Mouse (Mus musculus): ENCODE data around the gene Gpr146.

Gene Gpr146

GRCm38 (mm10) chr5:139358653-139359052, 18.8 kb upstream of the Gpr146 start:
- DNase-seq (ENCODE audit: inconsistent ontology term) = no peak

GRCm38 (mm10) chr5:139359244-139359643, 18.3 kb upstream of the Gpr146 start:
- DNase-seq (ENCODE audit: inconsistent ontology term) = no peak

GRCm38 (mm10) chr5:139363858-139364257, 13.6 kb upstream of the Gpr146 start:
- DNase-seq (ENCODE audit: inconsistent ontology term) = no peak

- peak; percentile 66 for DNase-seq (ENCODE audit: inconsistent ontology term)
These were observed 13.1 kb upstream of the Gpr146 start for GRCm38 (mm10) chr5:139364260-139364910.

- no peak for DNase-seq (ENCODE audit: inconsistent ontology term)
These were observed 12.5 kb upstream of the Gpr146 start for GRCm38 (mm10) chr5:139364911-139365571.

DNA sequence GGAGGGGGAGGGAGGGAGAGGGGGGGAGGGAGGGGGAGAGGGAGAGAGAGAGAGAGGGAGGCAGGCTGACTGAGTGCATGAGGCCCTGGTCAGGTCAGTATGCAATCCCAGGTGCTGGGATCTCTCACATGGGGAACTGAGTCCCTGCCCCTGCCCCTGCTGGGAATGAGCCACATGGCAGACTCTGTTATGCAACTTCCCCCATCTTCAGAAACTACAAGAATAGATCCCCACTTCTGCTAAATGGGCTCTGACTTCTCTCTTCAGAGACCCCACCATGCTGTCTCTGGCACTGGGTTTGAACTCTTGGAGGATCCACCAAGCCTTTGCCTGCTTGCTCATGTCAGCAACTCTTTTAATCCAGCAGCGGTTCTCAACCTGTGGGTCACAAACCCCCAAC, 11.7 kb upstream of the Gpr146 start:
- no peak for DNase-seq (ENCODE audit: inconsistent ontology term)

GRCm38 (mm10) chr5:139366484-139366883, 11.0 kb upstream of the Gpr146 start:
- no peak for DNase-seq (ENCODE audit: inconsistent ontology term)

GRCm38 (mm10) chr5:139367884-139368458, 9.5 kb upstream of the Gpr146 start:
- no peak for DNase-seq (ENCODE audit: inconsistent ontology term)

DNA sequence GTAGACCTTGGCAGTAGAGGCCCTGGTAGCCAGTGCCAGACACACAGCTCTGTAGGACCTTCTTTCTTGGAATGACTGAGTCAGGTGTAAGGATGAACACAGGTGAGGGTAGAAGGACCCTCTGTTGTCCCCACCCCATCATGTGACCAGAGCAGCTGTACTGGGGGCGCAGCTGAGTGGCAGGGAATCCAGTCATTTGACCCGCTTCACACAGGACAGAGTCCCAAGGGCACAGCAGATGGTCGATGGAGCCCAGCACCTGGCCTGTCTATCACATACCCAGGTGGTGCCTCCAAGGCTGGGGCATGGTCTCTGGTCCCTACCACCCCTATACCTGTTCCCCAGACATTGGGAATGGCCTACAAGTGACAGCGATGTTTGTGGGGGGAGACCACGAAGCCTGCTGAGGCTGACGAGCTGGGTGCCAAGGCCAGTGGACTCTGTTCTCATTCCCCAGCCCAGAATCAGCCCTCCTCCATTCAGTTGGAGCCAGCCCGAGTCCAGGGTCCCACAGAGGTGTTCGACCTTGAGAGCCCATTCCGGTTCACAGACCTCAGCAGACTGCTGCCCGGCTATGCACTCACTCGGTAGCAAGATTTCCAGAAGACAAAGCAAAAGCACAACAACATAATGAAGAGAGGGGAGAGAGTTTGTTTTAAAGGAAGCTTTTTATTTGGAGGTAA, 8.7 kb upstream of the Gpr146 start:
- no peak for DNase-seq (ENCODE audit: inconsistent ontology term)

DNA sequence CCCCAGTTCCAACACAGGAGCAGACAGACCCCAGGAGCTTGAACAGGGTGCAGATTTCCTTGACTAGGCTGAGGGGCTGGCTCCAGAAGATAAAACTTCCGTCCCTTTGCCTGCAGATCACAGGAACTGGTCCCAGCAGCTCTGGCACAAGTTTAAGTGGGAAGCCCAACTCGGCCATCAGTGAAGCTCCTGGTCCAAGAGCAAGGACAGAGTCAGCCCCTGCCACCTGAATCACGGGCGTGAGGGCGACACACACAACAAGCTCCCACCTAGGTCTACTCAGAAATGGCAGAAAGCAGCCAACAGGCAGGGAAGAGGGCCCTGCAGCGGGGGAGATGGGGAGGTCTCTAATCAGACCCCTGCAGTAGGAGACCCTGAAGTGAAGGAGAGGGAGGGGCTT, 7.2 kb upstream of the Gpr146 start:
- no peak for DNase-seq (ENCODE audit: inconsistent ontology term)

- no peak for DNase-seq (ENCODE audit: inconsistent ontology term)
These were observed 6.4 kb upstream of the Gpr146 start for GRCm38 (mm10) chr5:139371118-139371517.

DNA sequence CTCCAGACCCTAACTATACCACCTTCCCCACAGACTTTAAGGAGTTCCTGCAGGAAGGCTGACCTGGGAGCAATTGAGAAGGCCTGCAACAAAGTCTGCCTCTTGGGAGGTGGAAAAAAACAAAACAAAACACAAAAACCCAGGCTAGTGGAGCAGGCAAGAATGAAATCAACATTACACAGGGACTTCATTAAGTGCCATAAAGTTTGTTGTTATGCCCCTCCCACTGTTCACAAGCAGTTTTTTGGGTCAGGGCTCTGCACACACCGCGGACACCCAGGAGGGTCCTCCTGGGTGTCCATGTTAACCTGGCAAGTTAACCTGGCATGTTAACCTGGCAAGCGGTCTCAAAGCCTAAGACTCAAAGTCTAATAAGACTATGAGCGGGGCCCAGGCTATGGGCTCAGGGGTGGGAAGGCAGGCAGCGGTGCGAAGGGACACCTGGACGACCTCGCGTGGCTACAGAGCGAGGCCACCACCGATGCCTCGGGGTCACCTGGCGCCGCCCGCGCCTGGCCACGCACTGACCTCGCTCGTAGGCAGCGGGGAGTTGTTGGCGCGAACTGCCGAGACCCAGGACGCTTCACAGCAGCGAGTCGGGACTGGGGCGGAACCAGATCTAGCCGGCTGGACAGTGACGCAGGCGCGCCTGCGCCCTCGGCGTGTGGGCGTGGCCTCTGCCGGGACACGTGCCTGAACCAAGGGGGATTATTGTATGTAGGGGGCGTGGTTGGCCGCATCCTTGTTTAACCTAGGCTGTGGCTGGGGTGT, 5.7 kb upstream of the Gpr146 start:
- peak; percentile 92 for DNase-seq (ENCODE audit: inconsistent ontology term)

- DNase-seq (ENCODE audit: inconsistent ontology term) = no peak
These were observed 4.4 kb upstream of the Gpr146 start for GRCm38 (mm10) chr5:139373126-139373525.

DNA sequence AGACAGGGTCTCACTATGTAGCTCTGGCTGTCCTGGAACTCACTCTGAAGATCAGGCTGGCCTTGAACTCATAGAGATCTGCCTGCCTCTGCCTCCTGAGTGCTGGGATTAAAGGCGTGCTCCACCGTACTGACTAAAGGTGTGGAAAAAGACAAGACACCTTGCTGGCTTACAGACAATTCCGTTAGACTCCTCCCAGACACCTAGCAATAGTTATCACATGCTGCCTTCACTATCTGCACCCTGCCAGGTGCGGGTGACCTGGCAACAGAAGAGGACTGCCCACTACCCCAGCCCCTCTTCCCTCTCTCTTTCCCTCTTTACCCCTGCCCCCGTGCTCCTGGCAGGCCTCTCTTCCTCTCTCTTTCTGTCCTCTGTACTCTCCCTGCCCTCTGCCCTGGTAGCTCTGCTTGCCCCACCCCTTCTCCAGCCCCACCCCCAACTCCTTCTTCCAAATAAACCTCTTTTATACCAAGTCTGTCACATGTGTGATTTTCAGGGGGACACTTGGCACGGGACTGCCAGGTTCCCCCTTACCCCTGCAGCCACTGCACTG, 3.5 kb upstream of the Gpr146 start:
- DNase-seq (ENCODE audit: inconsistent ontology term) = no peak

DNA sequence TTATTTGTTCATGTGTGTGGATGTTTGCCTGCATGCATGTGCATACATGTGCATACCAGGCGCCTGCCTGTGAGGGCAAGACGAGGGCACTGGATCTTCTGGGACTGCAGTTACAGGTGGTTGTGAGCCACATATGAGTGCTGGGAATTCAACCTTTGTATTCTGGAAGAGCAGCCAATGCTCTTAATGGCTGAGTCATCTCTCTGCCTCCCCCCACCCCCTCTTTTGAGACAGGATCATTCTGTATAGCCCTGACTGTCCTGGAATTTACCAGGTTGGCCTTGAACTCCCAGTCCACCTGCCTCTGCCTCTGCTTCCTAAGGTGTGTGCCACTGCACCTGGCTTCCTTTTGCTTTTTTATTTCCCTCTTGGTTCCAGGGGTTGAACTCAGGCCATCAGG, 2.7 kb upstream of the Gpr146 start:
- no peak for DNase-seq (ENCODE audit: inconsistent ontology term)

DNA sequence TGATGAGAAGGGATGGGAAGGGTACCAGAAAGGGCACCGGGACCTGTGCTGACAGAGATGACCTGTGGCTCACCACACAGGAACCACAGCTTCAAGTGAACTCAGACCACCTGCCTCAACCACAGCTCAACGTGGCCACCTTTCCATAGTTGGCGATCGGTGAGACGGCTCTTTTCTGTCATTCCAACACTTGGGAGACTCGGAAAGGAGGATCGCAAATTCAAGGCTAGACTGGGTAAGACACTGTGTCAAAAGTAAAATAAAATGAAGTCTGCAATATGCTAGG, 717 bp downstream of the Gpr146 start:
- DNase-seq (ENCODE audit: inconsistent ontology term) = no peak

DNA sequence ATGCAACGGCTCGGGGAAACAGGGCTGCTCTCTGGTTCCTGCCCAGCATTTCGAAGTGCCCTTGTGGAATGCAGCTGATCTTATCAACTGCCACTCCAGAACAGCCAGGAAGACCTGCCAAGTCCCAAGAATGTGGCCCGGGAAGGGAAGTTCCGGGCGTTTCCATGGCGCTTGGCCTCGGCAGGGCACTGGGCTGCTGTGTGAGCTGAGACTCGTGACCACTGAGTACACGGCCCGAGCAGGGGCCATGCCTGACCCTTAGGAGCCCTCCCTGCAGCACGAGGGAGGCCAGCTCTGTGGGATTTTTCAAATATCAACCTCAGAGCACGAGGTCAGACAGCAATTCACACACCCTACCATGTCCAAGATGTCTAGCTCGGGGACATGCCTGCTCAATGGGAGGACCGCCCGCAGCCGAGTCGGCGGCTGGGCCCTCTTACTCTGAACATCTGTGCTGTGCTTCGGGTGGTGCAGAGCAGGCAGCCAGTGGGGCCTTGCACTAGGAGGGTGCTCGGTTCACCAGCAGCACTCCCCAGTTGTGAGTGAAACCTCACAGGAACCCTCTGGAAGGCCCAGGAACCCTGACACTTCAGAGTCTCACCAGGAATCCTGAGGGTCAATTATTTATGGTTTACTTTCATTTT, 1.6 kb downstream of the Gpr146 start:
- peak; percentile 95 for DNase-seq (ENCODE audit: inconsistent ontology term)

GRCm38 (mm10) chr5:139379771-139380384, 2.4 kb downstream of the Gpr146 start:
- DNase-seq (ENCODE audit: inconsistent ontology term) = no peak

DNA sequence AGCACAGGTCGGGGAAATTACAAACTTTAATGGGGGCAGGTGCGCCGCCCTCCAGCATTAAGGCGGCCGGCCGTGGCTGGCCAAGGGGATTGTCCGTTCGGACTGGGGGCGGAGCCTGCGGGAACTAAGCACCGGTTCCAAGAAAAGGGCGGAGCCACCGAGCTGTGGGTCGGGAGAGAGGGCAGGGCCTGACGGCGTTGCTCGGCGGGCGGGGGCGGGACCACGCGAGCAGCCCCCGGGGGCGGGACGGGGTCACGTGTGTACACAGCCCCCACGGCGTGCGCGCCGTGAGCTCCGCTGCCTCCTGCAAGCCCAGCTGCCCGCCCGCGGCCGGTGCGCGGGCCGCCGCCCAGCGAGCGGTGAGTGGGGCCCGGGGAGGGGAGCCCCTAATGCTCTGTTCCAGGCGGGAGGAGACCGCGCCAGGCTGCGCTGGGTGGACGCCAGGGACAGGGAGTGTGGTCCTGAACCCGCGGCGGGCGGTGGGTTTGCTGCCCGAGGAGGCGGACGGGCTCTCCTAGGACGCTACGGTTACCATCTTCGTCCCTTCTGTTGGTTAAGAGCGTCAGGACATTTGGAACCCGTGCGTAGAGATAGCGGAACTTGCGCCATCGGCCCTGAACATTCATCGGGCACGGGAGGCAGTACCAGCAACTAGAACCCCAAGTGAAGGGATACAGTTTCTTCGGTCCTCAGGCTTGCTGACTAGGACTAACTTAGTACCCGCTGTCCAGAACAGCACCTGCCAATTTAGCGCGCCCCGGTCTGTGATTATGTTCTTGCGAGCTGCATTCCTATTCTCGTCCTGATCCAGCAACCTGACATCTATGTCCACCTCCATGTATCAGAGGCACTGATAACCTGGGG, 3.1 kb downstream of the Gpr146 start:
- peak; percentile 96 for DNase-seq (ENCODE audit: inconsistent ontology term)
